Mouse (Mus musculus) liver, embryonic 12.5 days (tissue): Measurements from ENCODE around the gene Sh3bgrl3. TPM values are rescaled to one million over a fixed set of nuclear protein-coding genes. Genes with fewer than 3 reads are reported as not detected.

Source experiments
- ATAC-seq: fragments of 200-750 bp; cut with Nextera tagmentation; 2 replicates; pipeline ENCODE4 v1.8.0; 2017; ENCODE audit warnings: moderate number of reproducible peaks, mild to moderate bottlenecking, moderate library complexity
- H3K27ac ChIP-seq: fragments of 300-500 bp; sonication (generic); 2 replicates; pipeline ENCODE4 v1.5.1; 2016; ENCODE audit warnings: mild to moderate bottlenecking
- H3K27me3 ChIP-seq: fragments of 300-500 bp; sonication (generic); replicated peaks from 2 replicates; pipeline ENCODE4 v1.6.1; 2016; ENCODE audit warnings: mild to moderate bottlenecking, moderate library complexity
- H3K36me3 ChIP-seq: fragments of 300-500 bp; sonication (generic); 2 replicates; pipeline ENCODE4 v1.6.1; 2016; ENCODE audit warnings: mild to moderate bottlenecking, moderate library complexity
- H3K4me1 ChIP-seq: fragments of 300-500 bp; sonication (generic); 2 replicates; pipeline ENCODE4 v1.6.1; 2016
- H3K4me2 ChIP-seq: fragments of 300-500 bp; sonication (generic); 2 replicates; pipeline ENCODE4 v1.6.1; 2016; ENCODE audit warnings: mild to moderate bottlenecking, moderate library complexity
- H3K4me3 ChIP-seq: fragments of 300-500 bp; sonication (generic); 2 replicates; pipeline ENCODE4 v1.5.1; 2016; ENCODE audit warnings: mild to moderate bottlenecking, moderate library complexity
- H3K9ac ChIP-seq: fragments of 300-500 bp; sonication (generic); 2 replicates; pipeline ENCODE4 v1.6.1; 2016; ENCODE audit warnings: mild to moderate bottlenecking, moderate library complexity
- H3K9me3 ChIP-seq: fragments of 300-500 bp; sonication (generic); replicated peaks from 2 replicates; pipeline ENCODE4 v1.6.1; 2016; ENCODE audit warnings: mild to moderate bottlenecking, moderate library complexity
- WGBS: fragments of 180-500 bp; shearing (Covaris S2); methylation state at CpG from one replicate; pipeline ENCODE4 v1.1.7; 2016; ENCODE audit not compliant: insufficient replicate concordance; 5-methylcytosine and 5-hydroxymethylcytosine counted together
- polyA plus RNA-seq: library from polyadenylated mRNA; unstranded; fragments of >200 nt; fragmentation: Nextera tagmentation; extraction: Ambion mirVana; gene quantifications from 2 replicates; pipeline ENCODE4 v1.2.1, GENCODE M21; 2016

The Sh3bgrl3 gene
- polyA plus RNA-seq, 1 experiment from 2014 or later, result 205 TPM

DNA sequence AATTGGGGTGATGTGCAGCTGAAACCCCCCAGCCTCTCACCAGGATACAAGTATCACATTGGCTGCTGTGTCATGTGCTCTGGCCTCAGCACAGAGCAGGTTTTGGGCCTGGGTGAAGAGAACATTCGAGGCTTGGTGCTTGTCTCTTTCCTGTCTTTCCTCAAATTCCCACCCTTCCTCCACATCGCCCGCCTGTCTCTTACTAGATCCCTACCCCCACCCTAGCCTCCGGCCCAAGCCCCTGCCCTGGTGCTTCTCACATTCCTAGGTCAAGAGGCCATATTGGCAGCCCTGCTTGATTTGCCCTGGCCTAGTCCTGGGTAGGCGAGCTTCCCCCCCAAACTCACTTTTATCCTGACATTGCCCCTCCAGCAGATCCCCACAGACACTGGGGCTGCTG is 9.5 kb downstream of the Sh3bgrl3 start:
- Histone ChIP-seq H3K9me3 (no peaks in the 10 kb centered on the region), H3K36me3 (no peaks in the 10 kb centered on the region), H3K4me3 (no peak overlapping the region), H3K9ac (no peak overlapping the region), H3K27ac (peak overlapping the region; percentile 39; the same call in 1 of the 2 replicates), H3K27me3 (no peaks in the 10 kb centered on the region), H3K4me2 (no peak overlapping the region), H3K4me1 (peaks cover 61% of the 10 kb centered on the region)
- no peak for ATAC-seq
- whole genome bisulfite sequencing, result 60% methylated on average over 5 of the region's 5 CpGs

DNA sequence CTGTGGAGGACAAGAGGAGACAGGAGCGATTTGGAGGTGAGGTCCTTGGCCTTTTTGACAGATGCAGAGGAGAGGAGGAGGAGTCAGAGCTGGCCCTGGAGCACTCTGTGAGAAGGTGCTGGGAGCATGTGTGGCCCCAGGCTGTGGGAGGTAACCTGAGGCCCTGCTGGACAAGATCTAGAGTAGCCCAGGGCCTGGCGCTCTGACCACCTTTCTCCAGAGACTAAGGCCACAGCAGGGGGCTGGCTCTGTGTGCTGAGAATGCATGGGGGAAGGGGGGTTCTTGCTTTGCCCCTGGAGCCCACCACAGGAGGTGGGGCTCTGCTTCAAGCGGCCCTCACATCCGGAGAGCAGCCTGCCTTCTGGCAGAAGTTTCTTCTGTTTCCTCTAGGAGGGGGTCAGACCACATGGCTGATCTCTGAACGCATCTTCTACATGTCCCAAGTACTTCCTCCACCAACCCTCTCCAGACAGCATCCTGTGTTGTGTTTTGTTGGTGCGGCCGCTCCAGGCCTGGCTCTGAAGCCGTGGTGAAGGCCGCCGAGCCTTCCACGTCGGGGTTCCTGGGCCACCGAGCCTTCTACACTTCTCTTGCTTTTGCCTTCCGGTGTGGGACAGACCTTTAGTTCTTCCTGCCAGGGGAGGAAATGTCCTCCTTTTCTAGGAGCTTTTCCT is 10.3 kb downstream of the Sh3bgrl3 start:
- no peaks in the 10 kb centered on the region for H3K36me3 ChIP-seq
- no peak for ATAC-seq
- H3K4me1 ChIP-seq, result peaks cover 62% of the 10 kb centered on the region
- no peak overlapping the region for H3K4me3 ChIP-seq
- no peak overlapping the region for H3K4me2 ChIP-seq
- no peaks in the 10 kb centered on the region for H3K9me3 ChIP-seq
- H3K27me3 ChIP-seq, result no peaks in the 10 kb centered on the region
- H3K9ac ChIP-seq, result no peak overlapping the region
- H3K27ac ChIP-seq, result peak overlapping the region; percentile 39; the same call in 1 of the 2 replicates
- 33% methylated on average over 14 of the region's 14 CpGs for WGBS

DNA sequence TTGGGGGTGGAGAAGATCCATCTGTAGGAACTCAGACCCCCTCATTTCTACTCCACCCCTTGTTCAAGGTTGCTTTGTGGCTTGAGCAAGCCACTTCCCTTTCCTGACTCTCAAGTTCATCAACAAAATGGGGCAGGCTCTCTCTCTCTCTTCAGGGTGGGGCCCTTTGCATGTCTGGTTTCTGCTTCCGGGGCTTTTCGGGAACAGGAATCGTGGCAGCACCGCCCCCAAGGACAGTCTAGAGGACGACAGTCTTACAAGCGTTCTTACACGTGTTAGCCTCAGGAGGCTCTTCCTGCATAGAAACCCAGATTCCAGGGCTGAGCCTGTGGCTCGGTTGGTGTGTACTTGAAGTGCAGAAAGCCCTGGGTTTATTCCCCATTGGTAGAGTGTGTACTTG is 11.6 kb downstream of the Sh3bgrl3 start:
- Histone ChIP-seq H3K27ac (peak overlapping the region; percentile 37; the same call in 1 of the 2 replicates), H3K9ac (no peak overlapping the region), H3K36me3 (no peaks in the 10 kb centered on the region), H3K9me3 (no peaks in the 10 kb centered on the region), H3K4me2 (no peak overlapping the region), H3K4me1 (peaks cover 74% of the 10 kb centered on the region), H3K27me3 (no peaks in the 10 kb centered on the region), H3K4me3 (no peak overlapping the region)
- ATAC-seq, result no peak
- WGBS, result 17% methylated on average over 8 of the region's 8 CpGs

DNA sequence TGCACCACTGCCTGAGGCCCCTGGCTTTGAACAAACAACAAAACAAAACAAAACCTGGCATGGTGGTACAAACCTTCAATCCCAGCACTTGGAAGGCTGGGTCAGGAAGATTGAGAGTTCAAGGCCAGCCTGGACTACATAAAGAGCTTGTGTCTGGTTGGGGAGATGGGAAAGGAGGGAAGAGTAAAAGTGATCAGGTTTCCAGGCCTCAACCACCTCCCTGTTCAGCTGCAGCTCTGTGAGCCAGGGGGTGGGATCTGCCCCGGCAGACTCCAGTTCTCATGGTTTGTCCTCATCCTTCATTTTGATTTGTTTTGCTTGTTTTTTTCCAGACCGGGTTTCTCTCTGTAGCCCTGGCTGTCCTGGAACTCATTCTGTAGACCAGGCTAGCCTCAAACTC is 12.1 kb downstream of the Sh3bgrl3 start:
- no peak for ATAC-seq
- Histone ChIP-seq H3K4me3 (no peak overlapping the region), H3K27me3 (no peaks in the 10 kb centered on the region), H3K9ac (no peak overlapping the region), H3K4me2 (no peak overlapping the region), H3K4me1 (peaks cover 79% of the 10 kb centered on the region), H3K9me3 (no peaks in the 10 kb centered on the region), H3K27ac (0 out of 2 replicates have a peak overlapping the region, but pooled peaks have one; percentile 27), H3K36me3 (no peaks in the 10 kb centered on the region)
- WGBS, result 30% methylated on average over 2 of the region's 2 CpGs

DNA sequence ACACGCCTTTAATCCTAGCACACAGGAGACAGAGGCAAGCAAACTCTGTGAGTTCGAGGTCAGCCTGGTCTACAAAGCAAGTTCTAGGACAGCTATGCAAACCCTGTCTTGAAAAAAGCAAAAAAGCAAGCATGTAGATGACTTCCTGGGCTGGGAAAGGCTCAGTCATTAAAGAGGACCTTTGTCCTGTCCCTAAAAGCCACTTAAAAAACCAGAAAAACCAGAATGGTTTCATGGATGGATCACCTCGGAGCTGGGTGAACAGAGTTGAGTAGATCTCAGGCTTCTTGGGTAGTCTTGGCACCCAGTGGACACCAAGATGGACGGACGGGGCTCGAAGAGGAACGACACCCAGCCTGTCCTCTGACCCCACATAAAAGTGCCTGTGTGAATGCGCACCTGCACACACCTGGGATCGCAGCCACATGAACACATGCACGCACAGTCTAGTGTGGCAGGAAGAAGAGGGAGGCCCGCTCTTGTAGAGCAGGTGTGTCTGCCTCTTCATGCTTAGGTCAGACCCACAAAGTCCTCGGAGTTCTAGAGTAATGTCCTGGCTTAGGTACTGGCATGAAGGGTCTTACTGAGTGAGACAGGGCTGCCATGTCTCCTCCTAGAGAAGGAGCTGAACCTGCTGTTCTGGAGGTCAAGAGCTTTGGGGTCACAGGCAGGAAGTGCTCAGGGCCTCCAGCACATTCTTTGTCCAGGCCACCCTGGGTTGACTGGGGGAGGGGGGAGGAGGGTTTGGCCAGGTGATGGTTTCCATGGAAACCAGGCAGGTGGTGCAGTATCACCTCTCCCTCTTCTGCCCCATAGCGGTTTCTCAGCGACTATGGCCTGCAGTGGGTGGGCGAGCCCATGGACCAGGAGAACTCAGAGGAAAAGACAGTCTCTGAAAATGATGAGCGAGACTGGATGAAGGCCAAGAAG is 13.1 kb downstream of the Sh3bgrl3 start:
- H3K4me2 ChIP-seq, result no peak overlapping the region
- peaks cover 83% of the 10 kb centered on the region for H3K4me1 ChIP-seq
- H3K9me3 ChIP-seq, result no peaks in the 10 kb centered on the region
- H3K4me3 ChIP-seq, result no peak overlapping the region
- H3K27ac ChIP-seq, result no peak overlapping the region
- WGBS, result 74% methylated on average over 16 of the region's 16 CpGs
- no peak for ATAC-seq
- H3K27me3 ChIP-seq, result no peaks in the 10 kb centered on the region
- H3K36me3 ChIP-seq, result no peaks in the 10 kb centered on the region
- H3K9ac ChIP-seq, result no peak overlapping the region

DNA sequence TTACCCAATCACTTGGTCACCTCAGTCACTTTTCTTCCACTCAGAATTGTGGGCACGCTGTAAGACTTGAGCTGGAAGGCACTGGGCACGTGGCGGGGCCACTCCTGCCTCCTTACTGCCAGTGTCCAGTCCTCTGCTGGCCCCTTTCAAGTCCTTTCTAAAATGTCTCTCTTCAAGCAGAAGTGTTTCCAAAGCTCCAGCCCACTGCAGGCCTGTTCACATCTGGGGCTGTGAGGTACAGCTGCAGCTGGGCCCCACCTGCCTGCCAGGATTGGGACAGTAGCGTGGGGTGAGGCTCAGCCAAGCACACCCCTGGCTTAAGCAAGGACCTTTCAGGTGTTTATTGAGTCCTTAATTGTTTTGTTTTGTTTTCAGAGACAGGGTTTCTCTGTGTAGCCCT is 14.6 kb downstream of the Sh3bgrl3 start:
- Histone ChIP-seq H3K4me1 (peaks cover 81% of the 10 kb centered on the region), H3K27me3 (no peaks in the 10 kb centered on the region), H3K4me3 (no peak overlapping the region), H3K4me2 (no peak overlapping the region), H3K9ac (no peak overlapping the region), H3K9me3 (no peaks in the 10 kb centered on the region), H3K36me3 (no peaks in the 10 kb centered on the region), H3K27ac (peak overlapping the region; percentile 65)
- 77% methylated on average over 4 of the region's 4 CpGs for WGBS
- no peak for ATAC-seq

DNA sequence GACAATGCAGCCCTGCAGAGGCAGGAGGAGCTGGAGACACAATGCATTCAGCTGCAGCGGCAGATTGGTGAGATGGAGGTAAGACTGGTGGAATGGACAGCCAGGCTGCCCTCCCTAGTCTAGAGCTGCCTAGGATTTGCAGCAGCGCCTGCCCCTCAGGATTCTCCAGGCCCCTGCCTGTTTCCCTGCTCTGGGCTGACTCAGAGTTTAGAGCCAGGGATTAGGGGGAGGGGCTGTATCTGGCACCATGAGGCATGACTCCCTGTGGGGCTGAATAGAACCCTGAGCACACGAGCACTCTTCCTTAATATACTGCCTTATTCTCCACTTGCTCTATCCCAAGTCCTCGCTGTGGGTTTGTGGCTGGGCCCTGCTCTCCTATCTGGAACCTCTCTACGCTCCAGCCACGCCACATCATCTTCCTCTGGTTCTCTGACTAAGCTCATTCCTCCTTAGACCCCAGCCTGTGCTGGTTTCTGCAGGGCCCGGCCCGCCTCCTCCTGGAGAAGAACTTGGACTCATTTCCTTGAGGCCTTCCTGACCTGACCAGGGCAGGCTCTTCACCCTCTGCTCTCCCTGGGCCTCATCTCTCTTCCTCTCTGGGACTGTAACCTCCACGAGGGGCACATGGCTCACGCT is 15.1 kb downstream of the Sh3bgrl3 start:
- Histone ChIP-seq H3K36me3 (no peaks in the 10 kb centered on the region), H3K4me1 (peaks cover 78% of the 10 kb centered on the region), H3K9me3 (no peaks in the 10 kb centered on the region), H3K4me3 (no peak overlapping the region), H3K27ac (peak overlapping the region; percentile 65), H3K27me3 (no peaks in the 10 kb centered on the region), H3K4me2 (no peak overlapping the region), H3K9ac (no peak overlapping the region; the same call in 1 of the 2 replicates)
- WGBS, result 50% methylated on average over 10 of the region's 10 CpGs
- no peak for ATAC-seq

DNA sequence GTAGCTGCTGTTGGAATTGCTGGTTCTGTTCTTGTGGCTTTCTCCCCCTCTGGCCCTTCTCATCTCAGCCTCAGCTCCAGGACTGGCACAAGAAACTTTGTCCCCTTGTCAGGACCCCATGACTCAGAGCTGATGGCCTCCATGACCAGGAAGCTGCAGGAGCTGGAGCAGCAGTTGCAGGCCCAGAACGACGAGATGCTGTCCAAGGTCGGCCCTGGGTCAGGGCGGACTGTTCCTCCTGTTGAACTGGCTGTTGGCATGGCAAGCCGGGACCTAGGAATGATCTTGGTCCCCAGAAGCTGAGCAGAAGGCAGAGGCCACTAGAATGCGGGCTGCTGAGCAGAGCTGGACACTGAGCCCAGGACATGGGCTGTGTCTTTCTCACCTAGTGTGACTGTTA is 16.2 kb downstream of the Sh3bgrl3 start:
- Histone ChIP-seq H3K27me3 (no peaks in the 10 kb centered on the region), H3K4me3 (no peak overlapping the region), H3K4me1 (peaks cover 80% of the 10 kb centered on the region), H3K4me2 (no peak overlapping the region), H3K36me3 (no peaks in the 10 kb centered on the region), H3K9ac (no peak overlapping the region), H3K9me3 (no peaks in the 10 kb centered on the region), H3K27ac (no peak overlapping the region)
- WGBS, result 59% methylated on average over 6 of the region's 6 CpGs
- no peak for ATAC-seq

DNA sequence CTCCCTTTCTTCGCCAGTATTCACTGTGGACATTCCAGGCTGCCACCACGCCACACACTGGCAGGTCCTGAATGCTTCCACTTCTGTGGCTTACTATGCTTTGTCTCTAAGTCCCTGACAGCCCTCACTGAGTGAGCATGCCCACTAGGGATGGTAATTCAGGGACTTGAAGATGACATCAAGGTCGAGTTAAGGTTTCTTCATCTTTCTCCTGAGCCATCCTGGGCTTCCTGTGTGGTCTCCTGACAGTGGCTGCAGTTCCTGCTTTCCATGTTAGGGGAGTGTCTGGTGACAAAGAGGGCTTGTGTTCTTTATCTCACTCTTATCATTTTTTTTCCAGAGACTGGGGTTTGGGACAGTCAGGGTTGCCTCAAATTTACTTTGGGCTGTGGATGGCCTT is 17.9 kb downstream of the Sh3bgrl3 start:
- H3K4me1 ChIP-seq, result peaks cover 81% of the 10 kb centered on the region
- ATAC-seq, result no peak
- H3K36me3 ChIP-seq, result no peaks in the 10 kb centered on the region
- H3K4me2 ChIP-seq, result no peak overlapping the region
- H3K9me3 ChIP-seq, result no peaks in the 10 kb centered on the region
- no peak overlapping the region for H3K4me3 ChIP-seq
- peak overlapping the region; percentile 42; the same call in 1 of the 2 replicates for H3K27ac ChIP-seq
- no peak overlapping the region; the same call in 1 of the 2 replicates for H3K9ac ChIP-seq
- 26% methylated on average over 3 of the region's 3 CpGs for WGBS
- H3K27me3 ChIP-seq, result no peaks in the 10 kb centered on the region

DNA sequence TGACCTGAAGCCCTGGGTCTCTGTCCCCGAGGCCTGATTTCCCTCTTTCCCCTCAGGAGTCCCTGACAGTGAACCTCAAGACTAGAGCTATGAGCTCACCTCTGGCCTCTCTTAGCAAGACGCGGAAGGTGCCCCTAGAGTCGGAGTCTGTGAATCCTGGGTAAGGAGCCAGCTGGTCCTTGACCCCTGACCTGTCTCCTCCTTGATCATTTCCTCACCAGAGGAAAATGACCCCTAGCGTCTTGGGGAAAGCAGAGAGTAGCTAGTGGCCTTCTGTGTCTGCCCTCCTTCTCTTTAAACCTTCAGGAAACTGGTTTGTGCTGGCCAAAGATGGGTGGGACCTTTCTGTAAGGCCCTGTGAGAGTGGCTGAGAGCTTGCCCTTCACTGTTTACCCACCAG is 20.4 kb downstream of the Sh3bgrl3 start:
- no peak for ATAC-seq

DNA sequence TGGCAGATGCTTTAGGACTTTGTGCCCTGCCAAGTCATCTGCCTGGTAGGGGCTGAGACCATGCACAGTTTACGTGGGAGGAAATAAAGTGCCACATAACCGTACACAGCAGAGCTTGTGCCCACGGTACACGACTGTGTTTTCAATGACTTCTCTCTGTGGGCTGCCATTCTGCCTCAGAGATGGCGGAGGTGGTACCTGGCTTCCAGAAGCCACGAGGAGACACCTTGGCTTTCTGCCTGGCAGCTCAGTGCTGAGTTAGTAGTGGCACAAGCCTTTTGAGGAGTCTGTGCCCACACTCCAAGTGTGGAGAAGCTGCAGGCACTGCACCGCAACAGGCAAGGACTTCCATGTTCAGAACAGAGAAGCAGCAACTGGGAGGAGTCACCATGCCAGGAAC is 20.9 kb downstream of the Sh3bgrl3 start:
- H3K9me3 ChIP-seq, result no peaks in the 10 kb centered on the region
- peaks cover 79% of the 10 kb centered on the region for H3K4me1 ChIP-seq
- H3K9ac ChIP-seq, result no peak overlapping the region
- no peaks in the 10 kb centered on the region for H3K36me3 ChIP-seq
- no peak overlapping the region for H3K27ac ChIP-seq
- no peak for ATAC-seq
- no peaks in the 10 kb centered on the region for H3K27me3 ChIP-seq
- 75% methylated on average over 7 of the region's 7 CpGs for WGBS
- no peak overlapping the region for H3K4me2 ChIP-seq
- no peak overlapping the region for H3K4me3 ChIP-seq

More for the DNA sequence above, 20.4 kb downstream of the Sh3bgrl3 start:
- H3K4me2 ChIP-seq, result no peak overlapping the region
- WGBS, result 67% methylated on average over 5 of the region's 5 CpGs
- H3K36me3 ChIP-seq, result no peaks in the 10 kb centered on the region
- no peaks in the 10 kb centered on the region for H3K27me3 ChIP-seq
- no peak overlapping the region for H3K27ac ChIP-seq
- H3K9me3 ChIP-seq, result no peaks in the 10 kb centered on the region
- no peak overlapping the region for H3K4me3 ChIP-seq
- H3K9ac ChIP-seq, result no peak overlapping the region
- H3K4me1 ChIP-seq, result peaks cover 79% of the 10 kb centered on the region

DNA sequence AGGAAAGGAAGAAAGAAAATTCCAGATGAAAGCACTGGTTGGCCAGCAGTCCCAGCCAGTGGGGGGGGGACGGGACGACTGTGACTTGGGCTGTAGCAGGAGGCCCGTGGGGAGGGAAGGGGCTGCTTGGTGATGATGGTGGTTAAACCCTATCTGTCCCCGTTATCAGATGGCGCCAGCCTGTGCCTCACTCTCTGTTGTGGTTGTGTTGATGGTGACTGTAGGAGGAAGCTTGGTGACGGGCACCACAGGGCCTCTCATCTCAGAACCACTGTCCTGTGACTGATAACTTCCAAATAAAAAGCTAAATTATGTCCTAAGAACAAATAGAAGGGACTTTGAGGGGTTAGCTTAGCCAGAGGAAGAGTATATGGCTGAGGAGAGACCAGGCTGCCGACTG is 22.5 kb downstream of the Sh3bgrl3 start:
- Histone ChIP-seq H3K4me3 (no peak overlapping the region), H3K27ac (peak overlapping the region; percentile 71), H3K9ac (no peak overlapping the region), H3K4me2 (peak overlapping the region; percentile 27), H3K9me3 (no peaks in the 10 kb centered on the region), H3K4me1 (peaks cover 72% of the 10 kb centered on the region), H3K27me3 (no peaks in the 10 kb centered on the region), H3K36me3 (no peaks in the 10 kb centered on the region)
- 19% methylated on average over 7 of the region's 7 CpGs for WGBS
- peak; percentile 62 for ATAC-seq
